Mouse (Mus musculus) kidney, adult 2 months (tissue): Measurements from ENCODE around the gene Prkar1b. TPM values are rescaled to one million over a fixed set of nuclear protein-coding genes. Genes with fewer than 3 reads are reported as not detected.

Source experiments
- DNase-seq: peaks from one replicate; pipeline ENCODE4 v3.0.0; 2021
- H3K27ac ChIP-seq: fragments of 200-500 bp; 2 replicates; pipeline ENCODE4 v1.5.1; 2012; ENCODE audit warnings: low read depth, low read length, control low read depth, inconsistent platforms; ENCODE audit not compliant: insufficient read depth
- H3K27me3 ChIP-seq: fragments of 200-500 bp; replicated peaks from 2 replicates; pipeline ENCODE4 v1.6.1; 2012; ENCODE audit warnings: mild to moderate bottlenecking, moderate library complexity, low read length, inconsistent platforms; ENCODE audit not compliant: control insufficient read depth, insufficient read depth
- H3K36me3 ChIP-seq: fragments of 200-500 bp; 2 replicates; pipeline ENCODE4 v1.6.1; 2012; ENCODE audit warnings: mild to moderate bottlenecking, moderate library complexity, low read length, inconsistent platforms; ENCODE audit not compliant: control insufficient read depth, insufficient read depth
- H3K4me1 ChIP-seq: fragments of 200-500 bp; 2 replicates; pipeline ENCODE4 v1.6.1; 2011; ENCODE audit warnings: low read length; ENCODE audit not compliant: control insufficient read depth, insufficient read depth
- H3K4me3 ChIP-seq: fragments of 200-500 bp; 2 replicates; pipeline ENCODE4 v1.5.1; 2011; ENCODE audit warnings: mild to moderate bottlenecking, low read depth, low read length, control low read depth; ENCODE audit not compliant: insufficient read depth
- CTCF ChIP-seq: fragments of 200-500 bp; conservative IDR thresholded peaks from 2 replicates; pipeline ENCODE4 v1.5.1; 2011; ENCODE audit warnings: low read depth, mild to moderate bottlenecking, control low read depth, low read length, moderate library complexity, mixed read lengths; ENCODE audit not compliant: insufficient read depth, insufficient read length
- POLR2A ChIP-seq: fragments of 200-500 bp; IDR thresholded peaks from one replicate; pipeline ENCODE4 v1.6.1; 2011; ENCODE audit warnings: low read depth, low read length, control low read depth
- WGBS: fragments of 180-500 bp; shearing (Covaris S2); methylation state at CpG from one replicate; pipeline ENCODE4 v1.1.7; 2018; 5-methylcytosine and 5-hydroxymethylcytosine counted together
- polyA plus RNA-seq: library from polyadenylated mRNA; depleted of rRNA; stranded (reverse); fragments of >200 nt; gene quantifications from 2 replicates; pipeline ENCODE4 v1.2.3, GENCODE M21; 2012

Prkar1b gene
- polyA plus RNA-seq, 1 experiment, result 7.1 TPM

DNA sequence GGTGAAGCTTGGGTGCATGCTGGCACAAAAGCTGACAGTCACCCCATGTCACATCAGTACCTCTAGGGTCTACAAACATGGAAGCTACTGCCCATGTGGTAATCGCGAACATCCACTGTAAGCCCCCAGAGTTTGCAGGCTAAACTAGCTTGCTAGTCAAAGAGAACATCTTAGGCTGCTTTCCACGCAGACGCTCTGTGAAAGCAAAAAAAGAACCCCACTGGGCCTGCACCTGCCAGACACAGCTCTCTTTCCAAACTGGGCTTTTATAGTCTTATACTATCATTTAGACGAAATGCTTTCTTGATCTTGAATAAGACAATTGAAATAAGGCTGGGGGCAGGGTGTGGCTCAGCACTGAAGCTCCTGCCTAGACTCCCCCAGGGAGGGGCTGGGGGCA lies 88.1 kb downstream of the Prkar1b start:
- TF ChIP-seq CTCF (no peak), POLR2A (no peak)
- no peaks in the 10 kb centered on the region for H3K27me3 ChIP-seq
- H3K36me3 ChIP-seq, result no peaks in the 10 kb centered on the region
- 89% methylated on average over 5 of the region's 5 CpGs for WGBS
- no peak for DNase-seq
- H3K4me1 ChIP-seq, result no peaks in the 10 kb centered on the region
- no peak overlapping the region for H3K27ac ChIP-seq
- no peak overlapping the region for H3K4me3 ChIP-seq

DNA sequence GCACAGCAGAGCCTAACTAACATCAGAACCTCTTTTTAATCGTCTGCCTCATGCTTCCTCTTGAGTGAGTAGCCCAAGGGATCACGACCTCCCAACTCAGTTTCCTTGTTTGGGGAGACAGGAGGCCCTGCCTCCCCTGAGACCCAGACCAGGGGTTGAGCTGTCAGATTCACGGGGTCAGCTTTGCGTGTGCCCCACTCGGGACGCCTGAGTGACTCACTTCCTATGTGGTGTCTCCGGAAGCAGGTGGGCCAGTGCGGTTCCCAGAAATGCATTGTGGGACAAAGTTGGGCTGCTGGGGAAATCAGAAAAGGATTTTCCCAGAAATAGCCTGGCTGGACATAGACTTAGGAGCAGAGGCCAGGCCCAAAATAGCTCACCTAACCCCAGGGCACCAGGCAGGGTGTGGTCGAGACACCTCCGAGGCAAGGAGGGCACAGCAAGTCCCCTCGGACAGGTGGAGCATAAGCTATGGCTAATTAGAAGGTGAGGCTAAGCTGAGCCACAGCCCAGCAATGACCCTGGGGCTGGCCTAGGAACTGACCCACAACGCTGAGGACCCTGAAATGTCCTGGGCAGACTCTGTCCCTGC lies 89.2 kb downstream of the Prkar1b start:
- WGBS, result 60% methylated on average over 12 of the region's 12 CpGs

DNA sequence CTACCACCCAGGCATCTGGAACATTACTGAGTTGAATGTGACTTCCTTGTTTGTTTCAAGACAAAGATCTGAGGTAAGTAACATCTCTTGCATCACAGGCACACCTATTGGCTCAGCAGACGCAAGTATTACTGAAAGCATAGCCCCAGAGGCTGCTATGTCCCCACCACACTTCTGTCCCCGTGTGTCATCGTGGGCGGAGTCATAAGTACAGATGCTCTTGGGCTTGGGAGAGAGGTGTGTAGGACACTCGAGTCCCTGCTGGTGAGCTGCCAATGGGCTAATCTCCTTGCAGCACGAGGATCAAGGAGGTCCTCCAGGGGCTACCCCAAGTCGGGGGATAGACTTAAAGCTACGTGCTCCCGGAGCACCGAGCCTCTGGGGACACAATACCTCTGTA lies 96.6 kb downstream of the Prkar1b start:
- 83% methylated on average over 10 of the region's 10 CpGs for WGBS

More for the DNA sequence above, 89.2 kb downstream of the Prkar1b start:
- Histone ChIP-seq H3K36me3 (no peaks in the 10 kb centered on the region), H3K27me3 (no peaks in the 10 kb centered on the region), H3K27ac (no peak overlapping the region), H3K4me3 (no peak overlapping the region), H3K4me1 (no peaks in the 10 kb centered on the region)
- DNase-seq, result no peak
- no peak for TF ChIP-seq POLR2A
- no peak for TF ChIP-seq CTCF

DNA sequence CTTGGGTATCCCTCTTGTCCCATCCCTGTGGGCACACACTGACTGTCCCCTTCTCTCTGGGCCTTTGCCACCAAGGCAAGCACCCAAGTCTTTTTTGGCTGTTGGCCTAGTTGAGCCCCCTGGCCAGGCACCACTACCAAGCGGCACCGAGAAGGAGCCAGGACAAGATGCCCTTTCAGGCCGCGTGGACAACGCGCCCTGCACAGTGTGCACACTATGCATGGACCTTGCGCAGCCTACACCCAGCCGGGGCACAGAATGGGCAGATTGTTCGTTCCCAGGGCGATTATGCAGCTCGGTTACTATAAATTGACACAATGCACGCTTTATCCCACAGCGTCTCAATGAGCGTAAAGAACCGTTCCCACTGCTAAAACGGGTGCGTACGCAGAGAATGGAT lies 98.5 kb downstream of the Prkar1b start:
- DNase-seq, result no peak
- Histone ChIP-seq H3K4me1 (no peaks in the 10 kb centered on the region), H3K4me3 (no peak overlapping the region), H3K36me3 (no peaks in the 10 kb centered on the region), H3K27me3 (no peaks in the 10 kb centered on the region), H3K27ac (no peak overlapping the region)
- WGBS, result 96% methylated on average over 18 of the region's 18 CpGs
- no peak for TF ChIP-seq POLR2A
- TF ChIP-seq CTCF, result no peak

More for the DNA sequence above, 96.6 kb downstream of the Prkar1b start:
- Histone ChIP-seq H3K27ac (no peak overlapping the region), H3K36me3 (no peaks in the 10 kb centered on the region), H3K4me3 (no peak overlapping the region), H3K4me1 (no peaks in the 10 kb centered on the region), H3K27me3 (no peaks in the 10 kb centered on the region)
- no peak for DNase-seq
- TF ChIP-seq CTCF (no peak), POLR2A (no peak)

DNA sequence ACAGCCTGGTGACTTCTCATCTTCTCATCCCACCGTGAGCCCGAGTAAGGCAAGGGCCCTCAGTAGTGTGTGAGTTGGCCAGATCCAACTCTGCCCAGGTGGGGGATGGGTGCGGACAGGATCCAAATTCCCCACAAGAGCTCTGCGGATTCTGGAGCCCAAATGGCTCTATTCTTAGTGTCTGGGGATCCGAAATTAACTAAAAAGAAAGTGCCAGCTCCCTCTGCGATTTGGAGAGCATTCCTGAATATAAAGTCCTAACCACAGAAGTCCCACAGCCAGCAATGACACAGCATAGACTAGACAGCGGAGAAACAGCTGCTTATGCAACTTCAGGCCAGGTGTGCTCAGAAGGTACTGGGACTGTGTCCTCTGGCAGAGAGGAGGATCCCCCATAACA lies 100.4 kb downstream of the Prkar1b start:
- Histone ChIP-seq H3K36me3 (no peaks in the 10 kb centered on the region), H3K4me3 (no peak overlapping the region), H3K27ac (no peak overlapping the region), H3K27me3 (no peaks in the 10 kb centered on the region), H3K4me1 (no peaks in the 10 kb centered on the region)
- WGBS, result 89% methylated on average over 7 of the region's 7 CpGs
- DNase-seq, result no peak
- TF ChIP-seq CTCF (no peak), POLR2A (no peak)

DNA sequence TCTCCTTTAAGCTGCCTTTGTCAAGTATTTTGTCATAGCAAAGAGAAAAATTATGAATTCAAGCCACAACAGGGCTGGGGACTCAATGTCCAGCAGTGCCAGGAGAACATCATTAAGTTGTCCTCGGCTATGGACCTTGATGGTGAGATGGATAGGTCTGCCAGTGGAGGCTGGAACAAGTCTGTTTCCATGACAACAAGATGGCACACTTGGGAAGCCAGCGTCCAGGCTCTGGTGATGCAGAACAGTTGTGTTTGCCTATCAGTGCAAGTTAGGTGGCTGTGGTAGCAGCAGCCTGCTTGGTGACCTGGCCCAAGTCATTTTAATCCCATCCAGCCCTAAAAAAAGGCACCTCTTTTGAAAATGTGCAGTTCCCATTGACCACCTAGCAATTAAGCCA lies 102.6 kb downstream of the Prkar1b start:
- TF ChIP-seq POLR2A, result no peak
- no peak for TF ChIP-seq CTCF
- no peak overlapping the region for H3K27ac ChIP-seq
- WGBS, result 54% methylated on average over 2 of the region's 2 CpGs
- DNase-seq, result no peak
- no peak overlapping the region for H3K4me3 ChIP-seq
- no peaks in the 10 kb centered on the region for H3K27me3 ChIP-seq
- no peaks in the 10 kb centered on the region for H3K4me1 ChIP-seq
- no peaks in the 10 kb centered on the region for H3K36me3 ChIP-seq

DNA sequence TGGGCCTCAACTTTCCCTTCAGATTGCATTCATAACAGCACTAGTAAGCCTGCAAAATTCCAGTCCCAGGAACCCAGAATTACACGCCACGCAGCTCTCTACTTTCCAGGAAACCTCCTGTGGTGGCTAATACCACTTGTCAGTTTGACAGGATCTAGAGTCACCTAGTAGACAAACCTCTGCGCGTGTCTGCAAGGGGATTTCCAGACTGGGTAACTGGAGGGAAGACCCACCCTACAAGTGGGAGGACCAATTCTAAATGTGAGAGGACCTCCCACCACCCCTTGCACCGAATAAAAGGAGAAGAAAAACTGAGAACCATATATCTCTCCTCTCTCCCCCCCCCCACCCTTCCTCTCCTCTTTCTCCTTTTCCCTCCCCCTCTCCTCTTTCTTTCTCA lies 103.2 kb downstream of the Prkar1b start:
- 62% methylated on average over 5 of the region's 5 CpGs for WGBS
- Histone ChIP-seq H3K27ac (no peak overlapping the region), H3K36me3 (no peaks in the 10 kb centered on the region), H3K4me1 (no peaks in the 10 kb centered on the region), H3K27me3 (no peaks in the 10 kb centered on the region), H3K4me3 (no peak overlapping the region)
- no peak for DNase-seq
- TF ChIP-seq CTCF, result no peak
- no peak for TF ChIP-seq POLR2A
